Mouse (Mus musculus): ENCODE data around the gene Prx.

Gene Prx

DNA sequence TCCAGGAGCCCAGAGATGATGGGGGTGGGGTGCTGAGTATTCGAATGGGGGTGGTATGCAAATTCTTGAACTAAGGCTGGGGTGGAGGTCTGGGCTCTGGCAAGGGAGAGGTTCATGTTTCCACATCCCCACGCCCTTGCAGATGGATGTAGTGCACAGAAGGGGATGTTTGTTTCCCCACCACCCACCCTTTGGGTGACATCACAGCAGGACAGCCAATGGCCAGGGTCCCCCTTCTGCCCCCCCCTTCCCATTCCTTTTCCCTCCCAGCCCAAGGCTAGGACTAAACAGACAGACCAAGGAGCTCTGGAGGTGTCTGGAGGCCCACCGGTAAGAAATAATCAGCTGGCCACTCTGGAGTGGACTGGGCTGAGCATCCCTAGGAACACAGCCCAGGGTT, at the start of gene Prx:
TSS of gene Prx (plus strand) at position 289 of the 400 bp plus-strand sequence.
- no peak for DNase-seq

GRCm38 (mm10) chr7:27451359-27451758, 47.8 kb upstream of the Prx start:
- DNase-seq: no peak

- DNase-seq: no peak
These were observed 46.8 kb upstream of the Prx start for GRCm38 (mm10) chr7:27452206-27452770.

- no peak for DNase-seq
These were observed 44.5 kb upstream of the Prx start for GRCm38 (mm10) chr7:27454461-27455121.

DNA sequence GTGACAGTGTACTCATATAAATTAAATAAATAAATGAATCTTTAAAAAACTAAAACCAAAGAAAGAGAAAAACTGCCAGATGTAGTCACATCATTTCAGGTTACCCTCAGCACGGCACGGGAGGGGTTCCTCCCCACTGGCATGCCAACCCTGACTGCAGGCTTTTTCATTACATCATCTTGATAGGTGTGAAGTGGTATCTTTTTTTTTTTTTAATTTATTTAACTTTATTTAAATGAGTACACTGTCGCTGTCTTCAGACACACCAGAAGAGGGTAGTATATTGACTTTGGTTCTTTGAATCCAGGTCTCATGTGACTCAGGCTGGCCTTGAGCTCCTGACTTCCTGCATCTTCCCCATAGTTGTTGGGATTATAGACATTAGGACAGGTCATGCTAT, 43.9 kb upstream of the Prx start:
- DNase-seq: no peak

- DNase-seq: no peak
These were observed 40.5 kb upstream of the Prx start for GRCm38 (mm10) chr7:27458614-27459013.

DNA sequence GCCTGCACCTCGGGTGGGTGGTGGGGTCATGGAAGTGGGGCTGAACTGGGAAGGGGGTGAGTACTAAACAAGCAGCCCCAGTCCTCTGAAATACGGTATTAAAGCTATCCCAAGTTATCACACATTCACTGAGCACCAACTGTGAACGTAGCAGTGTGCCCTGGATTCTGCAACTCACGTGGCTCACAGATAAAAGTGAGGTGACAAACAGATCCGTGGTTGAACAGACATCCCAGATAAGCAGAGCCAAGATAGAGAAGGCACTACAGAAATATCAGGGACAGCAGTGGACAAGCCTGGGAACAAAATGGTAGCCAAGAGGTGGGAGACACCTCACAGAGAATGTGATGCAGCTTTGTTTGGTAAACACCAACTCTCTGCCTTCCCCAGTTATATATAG, 39.5 kb upstream of the Prx start:
- DNase-seq: no peak

DNA sequence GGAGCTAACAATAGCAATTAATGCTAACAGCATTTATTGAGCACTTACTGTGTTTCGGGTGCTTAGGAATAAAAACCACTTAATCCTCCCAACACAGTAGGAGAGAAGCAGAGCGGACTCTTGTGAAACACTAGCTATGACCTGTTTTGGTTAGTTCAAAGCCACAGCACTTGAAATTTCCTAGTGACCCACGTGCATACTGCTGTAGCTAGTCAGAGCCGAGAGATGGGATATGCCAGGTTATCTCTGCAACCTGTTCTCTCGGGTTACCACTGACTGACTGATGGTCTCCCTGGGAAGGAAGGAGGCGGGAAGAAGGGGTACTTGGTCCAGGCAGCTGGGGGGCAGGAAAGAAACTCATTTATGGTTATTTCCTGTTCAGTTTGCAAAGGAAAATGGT, 38.6 kb upstream of the Prx start:
- DNase-seq: no peak

DNA sequence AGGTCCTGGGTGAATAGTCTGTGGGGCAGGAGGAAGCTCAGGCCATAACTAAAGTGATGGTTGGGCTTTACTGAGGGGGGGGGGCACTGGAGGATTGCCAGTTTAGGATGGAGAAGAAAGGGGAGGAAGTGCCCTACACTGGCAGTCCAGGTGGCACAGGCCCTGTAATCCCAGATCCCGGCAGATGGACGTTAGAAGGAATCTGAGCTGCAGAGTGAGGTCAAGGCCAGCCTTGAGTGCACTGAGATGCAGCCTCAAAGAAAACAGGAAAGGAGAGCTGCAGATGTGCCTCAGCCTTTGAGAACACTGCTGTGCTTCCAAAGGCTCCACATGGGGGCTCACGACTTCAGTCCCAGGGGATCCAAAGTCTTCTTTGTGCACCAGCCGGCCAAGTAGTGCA, 31.5 kb upstream of the Prx start:
- no peak for DNase-seq

- no peak for DNase-seq
These were observed 27.6 kb upstream of the Prx start for GRCm38 (mm10) chr7:27471390-27472120.

GRCm38 (mm10) chr7:27472596-27472995, 26.5 kb upstream of the Prx start:
- DNase-seq: no peak

GRCm38 (mm10) chr7:27473156-27473834, 25.8 kb upstream of the Prx start, which contains the start of gene Sertad3:
Gene Sertad3, plus strand, starts transcription at chr7:27473768.
- DNase-seq: peak; percentile 99

- no peak for DNase-seq
These were observed 25.2 kb upstream of the Prx start for GRCm38 (mm10) chr7:27473835-27474489.

DNA sequence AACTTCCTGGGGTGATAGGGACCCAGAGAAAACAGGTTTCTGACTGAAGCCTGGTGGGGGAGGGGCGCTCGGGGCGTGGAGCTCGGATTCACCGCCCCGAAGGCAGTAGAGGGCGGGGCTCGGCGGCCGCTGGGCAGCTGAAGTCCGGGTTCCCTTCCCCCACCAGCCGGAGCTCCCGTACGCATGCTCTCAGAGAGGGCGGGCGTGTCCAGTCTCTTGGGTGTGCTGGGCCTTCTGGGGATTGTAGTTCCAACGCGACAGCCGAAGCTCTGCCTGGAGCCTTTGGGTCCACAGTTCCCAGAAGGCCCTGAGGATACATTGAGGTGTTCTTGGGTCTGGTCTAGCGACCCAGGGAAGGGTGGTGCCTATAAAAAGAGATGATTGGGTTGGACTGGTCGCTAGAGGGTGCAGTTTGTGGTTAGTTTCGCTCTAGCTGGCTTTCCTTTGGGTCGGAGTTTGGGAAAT, 24.6 kb upstream of the Prx start:
- DNase-seq: peak; percentile 100

DNA sequence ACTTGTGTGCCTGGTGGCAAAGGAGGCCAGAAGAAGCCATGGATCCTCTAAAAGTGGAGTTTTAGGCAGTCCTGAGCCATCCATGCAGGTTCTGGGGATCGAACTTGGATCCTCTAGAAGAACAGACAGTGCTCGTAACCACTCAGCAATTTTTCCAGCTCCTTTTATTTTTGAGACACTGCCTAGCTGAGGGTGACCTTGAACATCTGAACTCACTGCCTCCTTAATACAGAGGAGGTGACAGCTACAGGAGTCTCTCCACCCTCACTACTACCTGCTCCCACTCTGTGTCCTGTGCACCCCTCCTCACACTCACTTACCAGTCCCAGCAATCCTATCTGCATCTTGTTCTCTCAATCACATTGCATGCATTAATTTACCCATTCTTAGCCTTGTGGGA, 23.5 kb upstream of the Prx start:
- no peak for DNase-seq

GRCm38 (mm10) chr7:27476098-27476635, 23.0 kb upstream of the Prx start:
- DNase-seq: peak; percentile 70

DNA sequence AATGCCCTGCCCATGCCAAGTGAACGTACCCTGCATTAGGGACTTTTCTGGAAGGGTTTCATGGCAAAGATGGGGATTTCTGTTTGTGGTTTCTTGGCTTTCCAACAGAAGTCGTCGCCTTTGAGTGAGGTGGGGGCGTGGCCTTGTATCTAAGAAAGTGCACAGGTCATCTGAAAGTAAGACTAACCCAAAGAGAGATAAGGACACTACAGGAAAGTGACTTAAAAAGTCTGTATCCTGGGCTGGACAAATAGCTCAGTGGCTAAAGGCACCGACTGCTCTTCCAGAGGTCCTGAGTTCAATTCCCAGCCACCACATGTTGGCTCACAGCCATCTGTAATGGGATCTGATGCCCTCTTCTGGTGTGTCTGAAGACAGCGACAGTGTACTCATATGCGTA, 20.6 kb upstream of the Prx start:
- DNase-seq: no peak

DNA sequence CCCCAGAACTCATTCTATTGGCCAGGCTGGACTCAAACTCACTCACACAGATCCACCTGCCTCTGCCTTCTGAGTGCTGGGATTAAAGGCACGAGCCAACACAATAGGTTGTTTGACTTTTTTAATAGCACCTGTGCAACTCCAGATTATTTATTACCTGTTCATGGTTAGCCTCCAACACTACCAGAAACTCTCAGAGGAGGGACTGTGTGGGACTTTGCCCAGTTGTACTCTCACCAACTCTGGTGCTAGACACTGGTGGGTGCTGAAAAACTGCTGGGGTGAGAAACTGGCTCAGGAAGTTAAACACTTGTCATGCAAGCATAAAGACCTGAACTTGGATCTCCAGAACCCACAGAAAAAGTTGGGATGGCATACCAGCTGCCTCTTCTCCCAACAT, 19.4 kb upstream of the Prx start:
- peak; percentile 74 for DNase-seq

DNA sequence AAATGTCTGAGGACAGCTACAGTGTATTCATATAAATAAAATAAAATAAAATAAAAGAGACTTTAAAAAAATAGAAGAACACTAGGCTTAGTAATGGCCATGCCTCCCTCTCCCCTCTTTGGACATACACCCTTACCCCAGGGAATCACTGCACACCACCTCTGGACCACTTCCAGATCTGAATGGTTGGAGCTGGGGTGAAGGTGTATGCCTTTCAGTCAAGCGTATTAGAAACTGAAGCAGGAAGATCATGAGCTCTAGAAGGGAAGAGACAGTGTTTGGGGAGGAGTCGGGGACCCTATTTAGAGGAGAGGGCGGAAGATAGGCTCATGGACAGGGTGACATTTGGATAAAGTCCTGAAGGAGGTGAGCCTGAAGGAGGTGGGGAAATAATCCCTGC, 18.6 kb upstream of the Prx start:
- no peak for DNase-seq

DNA sequence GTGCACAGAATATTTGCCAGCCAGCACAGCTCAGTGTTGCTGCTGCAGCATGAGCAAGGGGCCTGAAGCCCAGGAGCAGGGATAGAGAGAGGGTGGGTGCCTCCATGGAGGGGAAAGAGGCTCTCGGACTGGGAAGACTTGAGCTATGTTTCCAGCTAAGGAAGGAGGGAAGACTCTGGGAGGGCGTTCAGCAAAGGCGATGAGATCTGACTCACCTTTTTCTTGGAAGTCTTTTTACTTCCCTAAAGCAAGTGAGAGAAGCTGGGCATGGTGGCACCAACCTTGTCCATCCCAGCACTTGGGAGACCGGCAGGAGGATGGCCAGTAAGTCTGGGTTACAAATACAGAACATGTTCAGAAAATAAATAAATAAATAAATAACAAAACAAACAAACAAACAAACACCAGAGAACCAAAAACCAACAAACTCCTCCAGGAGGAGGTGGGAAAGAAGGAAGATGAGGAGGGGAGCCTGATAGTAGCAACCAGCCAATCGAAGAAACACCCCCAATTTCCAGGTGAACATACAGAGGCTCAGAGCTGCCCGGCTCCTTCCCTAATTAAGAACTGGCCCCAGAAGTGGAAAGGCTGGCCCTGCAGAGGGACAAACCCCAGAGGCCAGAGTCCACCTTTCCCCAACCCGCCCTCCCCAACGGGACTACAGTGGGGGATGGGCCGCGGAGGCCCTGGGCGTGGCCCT, 18.0 kb upstream of the Prx start:
- no peak for DNase-seq

- peak; percentile 96 for DNase-seq
These were observed 17.5 kb upstream of the Prx start for GRCm38 (mm10) chr7:27481627-27481969.

DNA sequence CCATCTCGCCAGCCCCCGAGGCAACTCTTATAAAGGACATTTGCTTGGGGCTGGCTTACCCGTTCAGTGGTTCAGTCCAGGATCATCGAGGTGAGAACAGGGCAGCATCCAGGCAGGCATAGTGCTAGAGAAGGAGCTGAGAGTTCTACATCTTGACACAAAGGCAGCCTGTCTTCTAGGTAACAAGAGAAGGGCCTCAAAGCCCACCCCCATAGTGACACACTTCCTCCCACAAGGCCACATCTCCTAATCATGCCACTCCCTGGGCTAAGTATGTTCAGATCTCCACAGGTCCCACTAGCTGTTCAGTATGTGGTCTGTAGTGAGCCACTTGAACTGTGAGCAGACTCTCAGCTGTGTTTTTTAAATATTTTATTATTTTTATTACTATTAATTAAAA, 15.3 kb upstream of the Prx start:
- DNase-seq: no peak
